Mouse (Mus musculus) spleen, adult 2 months (tissue): ENCODE data around the gene St13.

Experiments
- CTCF ChIP-seq: fragments of 200-500 bp; IDR thresholded peaks from 2 replicates; pipeline ENCODE4 v1.5.1; 2011; ENCODE audit warnings: mild to moderate bottlenecking, inconsistent platforms; ENCODE audit not compliant: insufficient read depth, insufficient read length, insufficient replicate concordance; ENCODE audit errors: extremely low read depth
- POLR2A ChIP-seq: fragments of 200-500 bp; IDR thresholded peaks from 2 replicates; pipeline ENCODE4 v1.6.1; 2011; ENCODE audit warnings: low read depth, low read length, inconsistent platforms

- TF ChIP-seq CTCF (no peak), POLR2A (no peak)
Observed at GRCm38 (mm10) chr15:81358943-81359342, 40.9 kb downstream of the St13 start.
